Mouse (Mus musculus) neural tube, embryonic 12.5 days (tissue): ENCODE results near the gene Gstm6. TPM values are rescaled to one million over a fixed set of nuclear protein-coding genes. Genes with fewer than 3 reads are reported as not detected.
"Not testable (repeated sequence)": the region's sequence is repeated elsewhere in the genome, so short reads cannot be mapped to it uniquely, and the experiment has no call there.

Experiments
- ATAC-seq: fragments of 200-750 bp; cut with Nextera tagmentation; 2 replicates; pipeline ENCODE4 v1.8.0; 2017; ENCODE audit warnings: low read depth, mild to moderate bottlenecking, moderate TSS enrichment, moderate library complexity; ENCODE audit not compliant: low FRiP score
- H3K27ac ChIP-seq: fragments of 300-500 bp; sonication (generic); 2 replicates; pipeline ENCODE4 v1.5.1; 2016
- H3K27me3 ChIP-seq: fragments of 300-500 bp; sonication (generic); replicated peaks from 2 replicates; pipeline ENCODE4 v1.6.1; 2016; ENCODE audit warnings: mild to moderate bottlenecking
- H3K36me3 ChIP-seq: fragments of 300-500 bp; sonication (generic); 2 replicates; pipeline ENCODE4 v1.6.1; 2016; ENCODE audit warnings: mild to moderate bottlenecking
- H3K4me1 ChIP-seq: fragments of 300-500 bp; sonication (generic); 2 replicates; pipeline ENCODE4 v1.6.1; 2016
- H3K4me2 ChIP-seq: fragments of 300-500 bp; sonication (generic); replicated peaks from 2 replicates; pipeline ENCODE4 v1.6.1; 2016; ENCODE audit warnings: mild to moderate bottlenecking
- H3K4me3 ChIP-seq: fragments of 300-500 bp; sonication (generic); 2 replicates; pipeline ENCODE4 v1.5.1; 2016
- H3K9ac ChIP-seq: fragments of 300-500 bp; sonication (generic); 2 replicates; pipeline ENCODE4 v1.6.1; 2016; ENCODE audit warnings: mild to moderate bottlenecking
- H3K9me3 ChIP-seq: fragments of 300-500 bp; sonication (generic); 2 replicates; pipeline ENCODE4 v1.6.1; 2016; ENCODE audit warnings: mild to moderate bottlenecking
- WGBS: fragments of 180-500 bp; shearing (Covaris S2); methylation state at CpG from one replicate; pipeline ENCODE4 v1.1.7; 2016; 5-methylcytosine and 5-hydroxymethylcytosine counted together
- polyA plus RNA-seq: library from polyadenylated mRNA; unstranded; fragments of >200 nt; fragmentation: Nextera tagmentation; extraction: Ambion mirVana; gene quantifications from 2 replicates; pipeline ENCODE4 v1.2.1, GENCODE M21; 2016

Gstm6 gene
- 7.2 and 8.7 TPM in 2 replicates for polyA plus RNA-seq

GRCm38 (mm10) chr3:107943239-107943990 lies at the start of gene Gstm6:
Gene Gstm6, minus strand, starts transcription at chr3:107943749.
- Histone ChIP-seq H3K27ac (no peak within 1 kb of the TSS), H3K9ac (peak within 1 kb of the TSS; percentile 35; the same call in 1 of the 2 replicates), H3K9me3 (no peaks in the 10 kb centered on the region), H3K36me3 (no peaks in the 10 kb centered on the region), H3K4me2 (peak within 1 kb of the TSS; percentile 53), H3K4me1 (0 out of 2 replicates have a peak, but pooled peaks cover 5% of the 10 kb centered on the region), H3K27me3 (no peaks in the 10 kb centered on the region), H3K4me3 (peak within 1 kb of the TSS; percentile 18; the same call in 1 of the 2 replicates)
- WGBS = 18% methylated on average over 20 of the region's 20 CpGs
- peak; percentile 77 for ATAC-seq

- Histone ChIP-seq H3K4me2 (no peak within 1 kb of the TSS; the same call in 1 of the 2 replicates), H3K27ac (no peak within 1 kb of the TSS), H3K9me3 (no peaks in the 10 kb centered on the region), H3K27me3 (no peaks in the 10 kb centered on the region), H3K36me3 (no peaks in the 10 kb centered on the region), H3K4me3 (no peak within 1 kb of the TSS), H3K9ac (no peak within 1 kb of the TSS), H3K4me1 (no peaks in the 10 kb centered on the region)
- no peak for ATAC-seq
- 66% methylated on average over 8 of the region's 8 CpGs for WGBS
These were observed 42.6 kb upstream of the Gstm6 start, which contains the start of gene Gstm2 for GRCm38 (mm10) chr3:107986041-107986562. Gene Gstm2, minus strand, starts transcription at chr3:107986453.

- 97% methylated on average over 2 of the region's 2 CpGs for WGBS
- H3K9me3 ChIP-seq, H3K4me2 ChIP-seq, H3K9ac ChIP-seq, H3K36me3 ChIP-seq, H3K27ac ChIP-seq, H3K4me3 ChIP-seq, H3K4me1 ChIP-seq, H3K27me3 ChIP-seq, ATAC-seq: not testable (repeated sequence)
These were observed 41.6 kb upstream of the Gstm6 start for GRCm38 (mm10) chr3:107985141-107985540.

DNA sequence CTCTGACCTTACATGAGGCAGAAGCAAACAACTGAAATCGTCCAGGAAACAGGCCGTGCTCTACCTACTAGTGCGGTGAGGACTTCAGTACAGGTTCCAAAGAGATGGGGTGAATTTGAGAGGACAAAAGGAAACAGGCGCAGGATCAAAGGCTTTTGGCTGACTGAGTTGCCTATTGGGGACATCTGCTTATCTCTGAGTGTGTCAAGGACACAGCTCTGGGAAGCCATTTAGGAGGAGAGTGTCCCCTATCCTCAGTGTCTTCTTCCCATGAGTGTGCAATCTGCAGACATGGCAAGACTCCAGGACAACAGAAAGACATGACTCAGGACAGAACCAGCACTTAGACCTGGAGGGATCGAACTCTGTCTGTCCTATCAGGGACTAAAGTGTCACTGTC lies 40.9 kb upstream of the Gstm6 start:
- H3K4me3 ChIP-seq = no peak overlapping the region
- H3K9me3 ChIP-seq = no peaks in the 10 kb centered on the region
- H3K36me3 ChIP-seq = no peaks in the 10 kb centered on the region
- H3K27me3 ChIP-seq = no peaks in the 10 kb centered on the region
- no peak overlapping the region for H3K4me2 ChIP-seq
- H3K4me1 ChIP-seq = no peaks in the 10 kb centered on the region
- no peak overlapping the region for H3K27ac ChIP-seq
- ATAC-seq = no peak
- 87% methylated on average over 5 of the region's 5 CpGs for WGBS
- no peak overlapping the region for H3K9ac ChIP-seq

DNA sequence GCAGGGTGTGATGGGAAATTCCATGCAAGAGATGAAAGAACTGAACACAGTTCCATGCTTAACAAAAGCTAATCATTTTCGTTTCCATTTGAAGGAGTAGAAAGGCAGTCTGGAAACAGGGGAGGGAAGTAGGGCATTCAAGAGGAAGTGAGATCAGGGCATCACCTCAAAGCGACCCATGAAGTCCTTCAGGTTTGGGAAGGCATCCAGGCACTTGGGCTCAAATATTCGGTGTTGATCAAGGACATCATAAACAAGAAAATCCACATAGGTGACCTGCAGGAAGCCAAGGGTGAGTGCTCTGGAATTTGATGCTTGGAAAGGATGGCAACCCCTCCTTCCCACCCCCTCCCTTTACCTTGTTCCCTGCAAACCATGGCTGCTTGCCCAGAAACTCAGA lies 40.2 kb upstream of the Gstm6 start:
- no peaks in the 10 kb centered on the region for H3K9me3 ChIP-seq
- 70% methylated on average over 3 of the region's 3 CpGs for WGBS
- no peak overlapping the region for H3K4me3 ChIP-seq
- no peaks in the 10 kb centered on the region for H3K27me3 ChIP-seq
- no peak overlapping the region for H3K9ac ChIP-seq
- ATAC-seq = no peak
- no peak overlapping the region for H3K4me2 ChIP-seq
- H3K27ac ChIP-seq = no peak overlapping the region
- no peaks in the 10 kb centered on the region for H3K4me1 ChIP-seq
- no peaks in the 10 kb centered on the region for H3K36me3 ChIP-seq

DNA sequence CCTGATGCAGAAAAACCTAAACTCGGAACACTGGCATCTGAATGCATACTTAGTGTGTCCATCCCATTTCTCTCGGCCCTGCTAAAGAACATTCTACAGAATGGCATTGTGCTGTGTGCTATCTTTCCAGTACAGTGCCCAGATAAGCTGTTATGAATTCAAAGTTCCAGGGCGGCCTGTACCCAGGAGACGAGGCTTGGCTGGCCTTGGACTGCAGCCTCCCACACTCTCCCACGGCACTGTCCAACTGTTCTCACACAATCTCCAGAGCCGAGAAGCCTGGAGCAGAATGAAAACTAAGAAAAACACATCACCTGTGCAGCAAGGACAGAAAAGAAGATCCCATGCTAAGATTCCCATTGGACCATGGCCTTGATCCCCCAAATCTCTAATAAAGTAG lies 39.2 kb upstream of the Gstm6 start:
- no peak overlapping the region for H3K4me2 ChIP-seq
- no peaks in the 10 kb centered on the region for H3K36me3 ChIP-seq
- H3K27me3 ChIP-seq = no peaks in the 10 kb centered on the region
- H3K4me1 ChIP-seq = no peaks in the 10 kb centered on the region
- no peak overlapping the region for H3K9ac ChIP-seq
- H3K4me3 ChIP-seq = no peak overlapping the region
- ATAC-seq = no peak
- H3K9me3 ChIP-seq = no peaks in the 10 kb centered on the region
- WGBS = 87% methylated on average over 6 of the region's 6 CpGs
- no peak overlapping the region for H3K27ac ChIP-seq

- no peak overlapping the region for H3K9ac ChIP-seq
- 76% methylated on average over 3 of the region's 3 CpGs for WGBS
- H3K36me3 ChIP-seq = no peaks in the 10 kb centered on the region
- H3K27ac ChIP-seq = no peak overlapping the region
- H3K4me1 ChIP-seq = no peaks in the 10 kb centered on the region
- no peaks in the 10 kb centered on the region for H3K27me3 ChIP-seq
- H3K4me3 ChIP-seq = no peak overlapping the region
- no peaks in the 10 kb centered on the region for H3K9me3 ChIP-seq
- H3K4me2 ChIP-seq = no peak overlapping the region
- ATAC-seq = no peak
These were observed 37.7 kb upstream of the Gstm6 start for GRCm38 (mm10) chr3:107981261-107981660.

DNA sequence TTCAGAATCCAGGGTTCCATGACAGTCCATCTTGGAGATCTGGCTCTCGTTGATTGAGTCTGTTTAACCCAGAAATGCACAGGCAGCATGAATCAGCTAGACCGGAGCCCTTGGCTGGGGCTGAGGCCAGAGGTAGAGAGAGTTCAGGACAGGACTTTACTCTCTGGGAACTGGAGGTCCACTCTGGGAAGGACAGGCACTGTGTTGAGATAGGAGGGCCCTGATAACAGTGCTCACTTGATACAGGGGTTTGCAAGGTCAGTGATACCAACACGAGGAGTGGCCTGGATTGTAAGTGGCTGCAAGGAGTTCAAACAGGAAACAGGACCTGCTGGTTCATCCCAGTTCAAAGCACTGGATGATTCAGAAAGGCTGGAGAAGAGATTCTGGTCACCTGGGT lies 34.1 kb upstream of the Gstm6 start:
- no peak overlapping the region for H3K4me3 ChIP-seq
- 87% methylated on average over 3 of the region's 3 CpGs for WGBS
- H3K4me1 ChIP-seq = no peaks in the 10 kb centered on the region
- H3K36me3 ChIP-seq = no peaks in the 10 kb centered on the region
- no peak for ATAC-seq
- H3K9me3 ChIP-seq = no peaks in the 10 kb centered on the region
- H3K27me3 ChIP-seq = no peaks in the 10 kb centered on the region
- no peak overlapping the region for H3K9ac ChIP-seq
- no peak overlapping the region for H3K4me2 ChIP-seq
- H3K27ac ChIP-seq = no peak overlapping the region

DNA sequence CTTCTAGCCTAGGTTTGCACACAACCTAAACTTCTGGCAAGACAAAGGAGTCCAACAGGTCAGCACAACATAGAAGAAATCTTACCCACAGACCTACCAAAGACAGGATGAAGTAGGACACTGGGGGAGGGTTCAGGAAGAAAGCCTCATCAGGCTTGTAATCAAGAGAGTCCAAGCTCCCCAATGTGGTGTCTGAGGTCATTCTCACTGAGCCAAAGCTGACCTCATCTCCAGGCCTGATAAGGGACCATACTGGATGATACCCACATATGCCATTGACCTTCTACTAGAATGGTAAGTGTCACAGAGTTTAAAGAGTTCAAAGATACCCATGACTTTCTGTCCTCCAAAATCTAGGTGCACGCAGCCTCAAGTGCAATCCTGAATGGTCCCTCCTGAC lies 30.7 kb upstream of the Gstm6 start:
- H3K4me2 ChIP-seq = no peak overlapping the region
- no peaks in the 10 kb centered on the region for H3K36me3 ChIP-seq
- H3K4me3 ChIP-seq = no peak overlapping the region
- no peak for ATAC-seq
- no peaks in the 10 kb centered on the region for H3K4me1 ChIP-seq
- WGBS = 97% methylated on average over 1 of the region's 1 CpGs
- H3K27ac ChIP-seq = no peak overlapping the region
- no peaks in the 10 kb centered on the region for H3K9me3 ChIP-seq
- H3K27me3 ChIP-seq = no peaks in the 10 kb centered on the region
- no peak overlapping the region for H3K9ac ChIP-seq

- 94% methylated on average over 3 of the region's 3 CpGs for WGBS
- no peak overlapping the region for H3K27ac ChIP-seq
- H3K4me2 ChIP-seq = no peak overlapping the region
- no peak overlapping the region for H3K4me3 ChIP-seq
- H3K4me1 ChIP-seq = no peaks in the 10 kb centered on the region
- H3K9me3 ChIP-seq = no peaks in the 10 kb centered on the region
- no peaks in the 10 kb centered on the region for H3K36me3 ChIP-seq
- H3K9ac ChIP-seq = no peak overlapping the region
- no peak for ATAC-seq
- no peaks in the 10 kb centered on the region for H3K27me3 ChIP-seq
These were observed 28.5 kb upstream of the Gstm6 start for GRCm38 (mm10) chr3:107972070-107972469.

DNA sequence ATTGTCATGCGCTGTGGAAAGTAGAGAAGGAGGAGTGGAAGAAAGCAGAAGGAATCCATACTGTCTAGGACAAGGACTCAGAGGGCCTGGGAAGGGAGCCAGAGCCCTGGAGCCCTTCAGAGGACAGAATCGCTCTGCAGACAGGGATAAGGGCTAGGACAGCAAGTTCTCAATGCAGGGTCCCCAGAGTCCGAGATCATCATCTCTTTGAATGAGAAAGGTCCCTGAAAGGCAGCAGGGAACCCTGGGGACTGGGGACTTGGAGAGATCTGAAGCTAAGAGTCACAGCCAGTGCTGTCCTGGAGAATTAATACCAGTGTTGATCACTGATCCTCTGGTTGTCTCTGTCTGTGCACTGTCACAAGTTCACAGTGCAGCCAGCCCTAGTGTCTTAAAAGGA lies 27.6 kb upstream of the Gstm6 start:
- not testable (repeated sequence) for H3K9ac ChIP-seq, H3K4me1 ChIP-seq, H3K9me3 ChIP-seq, H3K27ac ChIP-seq, H3K27me3 ChIP-seq, ATAC-seq, H3K4me3 ChIP-seq, H3K36me3 ChIP-seq, H3K4me2 ChIP-seq
- 60% methylated on average over 3 of the region's 3 CpGs for WGBS

- 51% methylated on average over 13 of the region's 13 CpGs for WGBS
- no peak within 1 kb of the TSS for H3K4me3 ChIP-seq
- no peaks in the 10 kb centered on the region for H3K4me1 ChIP-seq
- no peak within 1 kb of the TSS for H3K27ac ChIP-seq
- H3K9ac ChIP-seq = no peak within 1 kb of the TSS
- H3K27me3 ChIP-seq = no peaks in the 10 kb centered on the region
- H3K36me3 ChIP-seq = no peaks in the 10 kb centered on the region
- H3K4me2 ChIP-seq = no peak within 1 kb of the TSS
- no peak for ATAC-seq
- H3K9me3 ChIP-seq = no peaks in the 10 kb centered on the region
These were observed 25.3 kb upstream of the Gstm6 start, which contains the start of gene Gstm3 for GRCm38 (mm10) chr3:107968724-107969395. Gene Gstm3, minus strand, starts transcription at chr3:107969283.
